Mouse (Mus musculus) thymus, adult 2 months (tissue): Measurements from ENCODE around the gene Uba3.

Experiments
- CTCF ChIP-seq: fragments of 200-500 bp; IDR thresholded peaks from 2 replicates; pipeline ENCODE4 v1.5.1; 2012; ENCODE audit warnings: mild to moderate bottlenecking, control low read depth, low read length, moderate library complexity, borderline replicate concordance; ENCODE audit not compliant: control insufficient read depth, poor library complexity, insufficient read depth; ENCODE audit errors: extremely low read depth
- POLR2A ChIP-seq: fragments of 200-500 bp; IDR thresholded peaks from 2 replicates; pipeline ENCODE4 v1.6.1; 2012; ENCODE audit warnings: mild to moderate bottlenecking, low read length, control low read depth, moderate library complexity; ENCODE audit not compliant: control insufficient read depth, poor library complexity, insufficient read depth; ENCODE audit errors: extremely low read depth

DNA sequence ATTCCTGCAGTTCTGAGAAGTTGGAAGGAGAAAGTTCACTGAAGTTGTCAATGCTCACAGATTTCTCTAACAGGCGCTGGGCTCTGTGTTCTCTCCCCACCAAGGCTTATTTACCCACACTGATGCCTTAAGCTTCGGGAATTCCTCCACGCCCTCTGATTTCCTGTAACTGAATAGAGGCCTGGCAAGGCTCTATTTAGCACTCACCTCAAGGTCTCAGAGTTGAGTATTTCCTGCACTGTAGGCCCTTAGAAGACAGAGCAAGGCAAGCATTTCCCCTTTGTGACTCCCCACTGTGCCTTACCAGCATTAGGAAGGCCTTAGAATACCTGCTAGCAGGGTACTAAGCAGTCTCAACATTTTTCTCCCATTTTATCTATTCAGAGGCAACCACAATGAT lies 3.0 kb upstream of the Uba3 start:
- TF ChIP-seq POLR2A: no peak
- no peak for TF ChIP-seq CTCF
